Mouse (Mus musculus): Measurements from ENCODE around the gene Cyp4f37. TPM values are rescaled to one million over a fixed set of nuclear protein-coding genes. Genes with fewer than 3 reads are reported as not detected.

Cyp4f37 gene
- polyA plus RNA-seq, 1 experiment, result not detected

DNA sequence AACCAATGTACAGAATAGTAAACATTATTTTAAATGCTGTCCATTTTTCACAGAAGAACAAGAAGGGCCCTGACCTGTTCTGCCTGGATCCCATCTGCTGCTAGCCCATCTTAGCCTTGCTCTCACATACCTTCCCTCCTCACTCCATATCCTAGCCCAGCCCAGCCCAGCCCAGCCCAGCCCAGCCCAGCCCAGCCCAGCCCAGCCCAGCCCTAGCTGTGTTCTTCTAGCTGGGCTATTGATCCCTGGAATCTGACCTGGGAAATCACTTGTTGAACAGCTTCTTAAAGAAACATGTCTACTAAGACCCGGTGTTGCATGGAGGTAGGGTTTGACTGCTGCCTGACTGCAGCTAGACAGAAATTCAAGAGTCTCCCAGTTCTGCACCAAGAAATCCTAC, 37.1 kb downstream of the Cyp4f37 start:
- Histone ChIP-seq H3K4me3 (ENCODE audit: low read depth, low read length) (no peak overlapping the region), H3K9me3 (replicated peaks; ENCODE audit: control insufficient read depth, insufficient read depth, low read length, poor library complexity, severe bottlenecking) (no peaks in the 10 kb centered on the region), H3K36me3 (ENCODE audit: control insufficient read depth, insufficient read depth, low read length, poor library complexity, severe bottlenecking) (no peaks in the 10 kb centered on the region), H3K27me3 (ENCODE audit: control insufficient read depth, insufficient read depth, low read length, poor library complexity, severe bottlenecking) (no peaks in the 10 kb centered on the region; the same call in 1 of the 2 replicates), H3K4me1 (ENCODE audit: control insufficient read depth, insufficient read depth, low read length) (no peaks in the 10 kb centered on the region), H3K9ac (ENCODE audit: low read depth, poor library complexity, severe bottlenecking) (no peak overlapping the region), H3K27ac (ENCODE audit: insufficient read depth, low read length) (no peak overlapping the region)
- no peak for TF ChIP-seq POLR2A (IDR thresholded peaks at IDR 0.05; ENCODE audit: insufficient read depth, low read length)
- TF ChIP-seq EP300 (IDR thresholded peaks at IDR 0.05; ENCODE audit: insufficient read depth, low read depth, low read length), result no peak
- no peak for TF ChIP-seq CTCF (IDR thresholded peaks at IDR 0.05; ENCODE audit: low read depth, low read length)

DNA sequence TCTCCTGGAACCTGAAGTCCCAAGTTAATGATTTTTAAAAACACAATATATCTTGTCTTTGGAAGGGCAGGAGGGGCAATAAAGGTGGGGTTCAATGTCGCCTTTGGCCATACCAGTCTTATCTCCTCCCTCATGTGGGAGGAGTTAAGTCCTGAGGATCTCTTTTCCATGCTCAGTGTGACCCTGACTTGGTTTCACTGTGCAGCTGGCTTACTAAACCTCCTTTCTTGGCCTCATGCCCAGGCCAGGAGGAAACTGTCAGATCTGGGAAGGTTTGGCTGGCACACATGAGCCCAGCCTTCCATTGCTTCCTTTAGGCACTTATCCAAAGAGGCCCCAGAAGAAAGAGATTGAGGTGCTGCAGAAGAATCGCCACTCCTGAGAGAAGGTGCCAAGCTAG, 37.6 kb downstream of the Cyp4f37 start, which contains the start of gene Cyp4f40:
Gene Cyp4f40, plus strand, starts transcription at position 189 of the 400 bp plus-strand sequence.
- no peaks in the 10 kb centered on the region; the same call in 1 of the 2 replicates for H3K27me3 ChIP-seq (ENCODE audit: control insufficient read depth, insufficient read depth, low read length, poor library complexity, severe bottlenecking)
- TF ChIP-seq EP300 (IDR thresholded peaks at IDR 0.05; ENCODE audit: insufficient read depth, low read depth, low read length) (no peak), CTCF (IDR thresholded peaks at IDR 0.05; ENCODE audit: low read depth, low read length) (no peak), POLR2A (IDR thresholded peaks at IDR 0.05; ENCODE audit: insufficient read depth, low read length) (no peak)
- H3K9ac ChIP-seq (ENCODE audit: low read depth, poor library complexity, severe bottlenecking), result no peak within 1 kb of the TSS
- H3K36me3 ChIP-seq (ENCODE audit: control insufficient read depth, insufficient read depth, low read length, poor library complexity, severe bottlenecking), result no peaks in the 10 kb centered on the region
- no peak within 1 kb of the TSS for H3K4me3 ChIP-seq (ENCODE audit: low read depth, low read length)
- no peaks in the 10 kb centered on the region for H3K4me1 ChIP-seq (ENCODE audit: control insufficient read depth, insufficient read depth, low read length)
- no peaks in the 10 kb centered on the region for H3K9me3 ChIP-seq (replicated peaks; ENCODE audit: control insufficient read depth, insufficient read depth, low read length, poor library complexity, severe bottlenecking)
- no peak within 1 kb of the TSS for H3K27ac ChIP-seq (ENCODE audit: insufficient read depth, low read length)

DNA sequence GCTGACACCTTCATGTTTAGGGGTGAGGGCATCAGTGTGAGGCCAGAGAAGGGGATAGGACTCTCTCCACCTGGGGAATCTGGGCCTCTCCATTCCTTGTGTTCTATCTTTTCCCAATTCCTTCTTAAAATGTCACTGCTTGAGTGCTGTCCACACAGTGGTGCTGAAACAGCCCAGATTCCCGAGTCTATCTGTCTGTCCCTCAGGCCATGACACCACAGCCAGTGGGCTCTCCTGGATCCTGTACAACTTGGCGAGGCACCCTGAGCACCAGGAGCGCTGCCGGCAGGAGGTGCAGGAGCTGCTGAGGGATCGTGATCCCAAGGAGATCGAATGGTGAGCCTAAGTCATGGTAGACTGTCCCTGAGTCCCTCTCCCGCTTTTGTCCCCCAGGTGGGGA, 52.9 kb downstream of the Cyp4f37 start:
- no peak for TF ChIP-seq CTCF (IDR thresholded peaks at IDR 0.05; ENCODE audit: low read depth, low read length)
- no peak for TF ChIP-seq POLR2A (IDR thresholded peaks at IDR 0.05; ENCODE audit: insufficient read depth, low read length)
- TF ChIP-seq EP300 (IDR thresholded peaks at IDR 0.05; ENCODE audit: insufficient read depth, low read depth, low read length), result no peak
- Histone ChIP-seq H3K9ac (ENCODE audit: low read depth, poor library complexity, severe bottlenecking) (no peak overlapping the region), H3K27ac (ENCODE audit: insufficient read depth, low read length) (no peak overlapping the region), H3K4me1 (ENCODE audit: control insufficient read depth, insufficient read depth, low read length) (no peaks in the 10 kb centered on the region), H3K27me3 (ENCODE audit: control insufficient read depth, insufficient read depth, low read length, poor library complexity, severe bottlenecking) (no peaks in the 10 kb centered on the region), H3K36me3 (ENCODE audit: control insufficient read depth, insufficient read depth, low read length, poor library complexity, severe bottlenecking) (no peaks in the 10 kb centered on the region), H3K4me3 (ENCODE audit: low read depth, low read length) (no peak overlapping the region), H3K9me3 (replicated peaks; ENCODE audit: control insufficient read depth, insufficient read depth, low read length, poor library complexity, severe bottlenecking) (no peaks in the 10 kb centered on the region)

- Histone ChIP-seq H3K36me3 (ENCODE audit: control insufficient read depth, insufficient read depth, low read length, poor library complexity, severe bottlenecking) (no peaks in the 10 kb centered on the region), H3K9ac (ENCODE audit: low read depth, poor library complexity, severe bottlenecking) (no peak overlapping the region), H3K27ac (ENCODE audit: insufficient read depth, low read length) (no peak overlapping the region), H3K4me3 (ENCODE audit: low read depth, low read length) (peak overlapping the region; percentile 40; the same call in 1 of the 2 replicates), H3K9me3 (replicated peaks; ENCODE audit: control insufficient read depth, insufficient read depth, low read length, poor library complexity, severe bottlenecking) (no peaks in the 10 kb centered on the region), H3K27me3 (ENCODE audit: control insufficient read depth, insufficient read depth, low read length, poor library complexity, severe bottlenecking) (no peaks in the 10 kb centered on the region), H3K4me1 (ENCODE audit: control insufficient read depth, insufficient read depth, low read length) (no peaks in the 10 kb centered on the region)
- TF ChIP-seq POLR2A (IDR thresholded peaks at IDR 0.05; ENCODE audit: insufficient read depth, low read length) (no peak), EP300 (IDR thresholded peaks at IDR 0.05; ENCODE audit: insufficient read depth, low read depth, low read length) (0 out of 2 replicates have a peak, but pooled peaks have one; percentile 8)
These were observed 55.0 kb downstream of the Cyp4f37 start for GRCm38 (mm10) chr17:32676040-32676635.

- Histone ChIP-seq H3K36me3 (ENCODE audit: control insufficient read depth, insufficient read depth, low read length, poor library complexity, severe bottlenecking) (no peaks in the 10 kb centered on the region), H3K9ac (ENCODE audit: low read depth, poor library complexity, severe bottlenecking) (no peak overlapping the region), H3K4me1 (ENCODE audit: control insufficient read depth, insufficient read depth, low read length) (no peaks in the 10 kb centered on the region), H3K27ac (ENCODE audit: insufficient read depth, low read length) (no peak overlapping the region), H3K4me3 (ENCODE audit: low read depth, low read length) (no peak overlapping the region), H3K27me3 (ENCODE audit: control insufficient read depth, insufficient read depth, low read length, poor library complexity, severe bottlenecking) (no peaks in the 10 kb centered on the region), H3K9me3 (replicated peaks; ENCODE audit: control insufficient read depth, insufficient read depth, low read length, poor library complexity, severe bottlenecking) (no peaks in the 10 kb centered on the region)
- TF ChIP-seq POLR2A (IDR thresholded peaks at IDR 0.05; ENCODE audit: insufficient read depth, low read length) (no peak), CTCF (IDR thresholded peaks at IDR 0.05; ENCODE audit: low read depth, low read length) (peak; percentile 7)
These were observed 59.3 kb downstream of the Cyp4f37 start for GRCm38 (mm10) chr17:32680404-32680803.

- H3K4me3 ChIP-seq (ENCODE audit: low read depth, low read length), result no peak within 1 kb of the TSS
- no peaks in the 10 kb centered on the region for H3K9me3 ChIP-seq (replicated peaks; ENCODE audit: control insufficient read depth, insufficient read depth, low read length, poor library complexity, severe bottlenecking)
These were observed 64.1 kb downstream of the Cyp4f37 start, which contains the start of gene Cyp4f15 for GRCm38 (mm10) chr17:32685048-32685750. TSS of gene Cyp4f15 (plus strand) at chr17:32685627.

More at GRCm38 (mm10) chr17:32685048-32685750, 64.1 kb downstream of the Cyp4f37 start, which contains the start of gene Cyp4f15:
- H3K27ac ChIP-seq (ENCODE audit: insufficient read depth, low read length), result no peak within 1 kb of the TSS
- no peaks in the 10 kb centered on the region for H3K36me3 ChIP-seq (ENCODE audit: control insufficient read depth, insufficient read depth, low read length, poor library complexity, severe bottlenecking)
- no peaks in the 10 kb centered on the region for H3K4me1 ChIP-seq (ENCODE audit: control insufficient read depth, insufficient read depth, low read length)
- no peak within 1 kb of the TSS for H3K9ac ChIP-seq (ENCODE audit: low read depth, poor library complexity, severe bottlenecking)
- no peaks in the 10 kb centered on the region for H3K27me3 ChIP-seq (ENCODE audit: control insufficient read depth, insufficient read depth, low read length, poor library complexity, severe bottlenecking)
- TF ChIP-seq EP300 (IDR thresholded peaks at IDR 0.05; ENCODE audit: insufficient read depth, low read depth, low read length) (no peak), CTCF (IDR thresholded peaks at IDR 0.05; ENCODE audit: low read depth, low read length) (no peak), POLR2A (IDR thresholded peaks at IDR 0.05; ENCODE audit: insufficient read depth, low read length) (no peak)

Other genes starting within 250 kb of the Cyp4f37 start
- 56.3 and 69.9 TPM in 2 replicates for gene Wiz, start 231.9 kb upstream of the Cyp4f37 start, polyA plus RNA-seq (2011; ENCODE audit: insufficient read depth, insufficient read length, low read depth, missing spikeins)
- 0.20 and 0.96 TPM in 2 replicates for gene Rasal3, start 217.7 kb upstream of the Cyp4f37 start, polyA plus RNA-seq (2011; ENCODE audit: insufficient read depth, insufficient read length, low read depth, missing spikeins)
- not detected in 2 replicates for gene Pglyrp2, start 197.1 kb upstream of the Cyp4f37 start, polyA plus RNA-seq (2011; ENCODE audit: insufficient read depth, insufficient read length, low read depth, missing spikeins)
- 0.88 and 1.2 TPM in 2 replicates for gene Cyp4f39, start 168.6 kb upstream of the Cyp4f37 start, polyA plus RNA-seq (2011; ENCODE audit: insufficient read depth, insufficient read length, low read depth, missing spikeins)
- 10.4 and 11.5 TPM in 2 replicates for gene Cyp4f17, start 115.3 kb upstream of the Cyp4f37 start, polyA plus RNA-seq (2011; ENCODE audit: insufficient read depth, insufficient read length, low read depth, missing spikeins)
- 16.3 and 17.2 TPM in 2 replicates for gene Cyp4f16, start 84.8 kb upstream of the Cyp4f37 start, polyA plus RNA-seq (2011; ENCODE audit: insufficient read depth, insufficient read length, low read depth, missing spikeins)
- gene Cyp4f40, start 37.6 kb downstream of the Cyp4f37 start, polyA plus RNA-seq (2011; ENCODE audit: insufficient read depth, insufficient read length, low read depth, missing spikeins), result not detected in 2 replicates
- 0.58 TPM in 1 of 2 replicates, not detected in the other for gene Cyp4f15, start 64.3 kb downstream of the Cyp4f37 start, polyA plus RNA-seq (2011; ENCODE audit: insufficient read depth, insufficient read length, low read depth, missing spikeins)
- 43.8 and 54.5 TPM in 2 replicates for gene Zfp871, start 167.0 kb downstream of the Cyp4f37 start, polyA plus RNA-seq (2011; ENCODE audit: insufficient read depth, insufficient read length, low read depth, missing spikeins)
- gene Zfp811, start 188.6 kb downstream of the Cyp4f37 start, polyA plus RNA-seq (2011; ENCODE audit: insufficient read depth, insufficient read length, low read depth, missing spikeins), result 8.0 and 8.4 TPM in 2 replicates
- 25.5 and 27.1 TPM in 2 replicates for gene Zfp799, start 209.0 kb downstream of the Cyp4f37 start, polyA plus RNA-seq (2011; ENCODE audit: insufficient read depth, insufficient read length, low read depth, missing spikeins)